Mouse (Mus musculus) limb, embryonic 10.5 days (tissue): ENCODE measurements around the gene Tnfrsf21. TPM values are rescaled to one million over a fixed set of nuclear protein-coding genes. Genes with fewer than 3 reads are reported as not detected.

ENCODE experiments used
- DNase-seq: peaks from one replicate; pipeline ENCODE4 v3.0.0-alpha.2; 2017; ENCODE audit warnings: low spot score
- H3K27ac ChIP-seq: fragments of 300-500 bp; sonication (generic); 2 replicates; pipeline ENCODE4 v1.5.1; 2016; ENCODE audit warnings: mild to moderate bottlenecking
- H3K27me3 ChIP-seq: fragments of 300-500 bp; sonication (generic); 2 replicates; pipeline ENCODE4 v1.6.1; 2016; ENCODE audit warnings: low read depth, mild to moderate bottlenecking; ENCODE audit not compliant: poor library complexity, severe bottlenecking
- H3K36me3 ChIP-seq: fragments of 300-500 bp; sonication (generic); 2 replicates; pipeline ENCODE4 v1.6.1; 2016; ENCODE audit warnings: mild to moderate bottlenecking, moderate library complexity
- H3K4me1 ChIP-seq: fragments of 300-500 bp; sonication (generic); 2 replicates; pipeline ENCODE4 v1.6.1; 2016
- H3K4me3 ChIP-seq: fragments of 300-500 bp; sonication (generic); 2 replicates; pipeline ENCODE4 v1.5.1; 2016; ENCODE audit warnings: mild to moderate bottlenecking, moderate library complexity
- H3K9me3 ChIP-seq: fragments of 300-500 bp; sonication (generic); replicated peaks from 2 replicates; pipeline ENCODE4 v1.6.1; 2016; ENCODE audit warnings: mild to moderate bottlenecking
- WGBS: fragments of 180-500 bp; shearing (Covaris S2); methylation state at CpG from one replicate; pipeline ENCODE4 v1.1.7; 2016; 5-methylcytosine and 5-hydroxymethylcytosine counted together
- polyA plus RNA-seq: library from polyadenylated mRNA; unstranded; fragments of >200 nt; fragmentation: Nextera tagmentation; extraction: Ambion mirVana; gene quantifications from 2 replicates; pipeline ENCODE4 v1.2.1, GENCODE M21; 2016

The Tnfrsf21 gene
- polyA plus RNA-seq, 1 experiment from 2014 or later = 18.0 TPM

- no peaks in the 10 kb centered on the region for H3K9me3 ChIP-seq
- H3K27me3 ChIP-seq = no peaks in the 10 kb centered on the region
- no peaks in the 10 kb centered on the region for H3K4me1 ChIP-seq
- 77% methylated on average over 4 of the region's 4 CpGs for WGBS
- H3K4me3 ChIP-seq = no peak overlapping the region
- H3K36me3 ChIP-seq = no peaks in the 10 kb centered on the region
- no peak overlapping the region for H3K27ac ChIP-seq
- DNase-seq = no peak
Measured at GRCm38 (mm10) chr17:43097101-43097688, 80.8 kb downstream of the Tnfrsf21 start.

GRCm38 (mm10) chr17:43106108-43106507, 89.8 kb downstream of the Tnfrsf21 start:
- Histone ChIP-seq H3K27ac (no peak overlapping the region), H3K4me3 (no peak overlapping the region), H3K9me3 (no peaks in the 10 kb centered on the region), H3K27me3 (no peaks in the 10 kb centered on the region), H3K4me1 (no peaks in the 10 kb centered on the region), H3K36me3 (no peaks in the 10 kb centered on the region)
- DNase-seq = no peak
- WGBS = 79% methylated on average over 3 of the region's 3 CpGs

GRCm38 (mm10) chr17:43107338-43107737, 91.0 kb downstream of the Tnfrsf21 start:
- no peak overlapping the region for H3K27ac ChIP-seq
- no peak for DNase-seq
- H3K36me3 ChIP-seq = no peaks in the 10 kb centered on the region
- no peak overlapping the region for H3K4me3 ChIP-seq
- H3K9me3 ChIP-seq = no peaks in the 10 kb centered on the region
- no peaks in the 10 kb centered on the region for H3K27me3 ChIP-seq
- 94% methylated on average over 5 of the region's 5 CpGs for WGBS
- no peaks in the 10 kb centered on the region for H3K4me1 ChIP-seq

- H3K36me3 ChIP-seq = no peaks in the 10 kb centered on the region
- no peaks in the 10 kb centered on the region for H3K9me3 ChIP-seq
- DNase-seq = no peak
- no peak overlapping the region for H3K27ac ChIP-seq
- H3K4me1 ChIP-seq = no peaks in the 10 kb centered on the region
- whole genome bisulfite sequencing = 73% methylated on average over 4 of the region's 4 CpGs
- no peak overlapping the region for H3K4me3 ChIP-seq
- no peaks in the 10 kb centered on the region for H3K27me3 ChIP-seq
Measured at GRCm38 (mm10) chr17:43109501-43109900, 93.1 kb downstream of the Tnfrsf21 start.

- WGBS = 83% methylated on average over 9 of the region's 9 CpGs
- no peak for DNase-seq
- no peaks in the 10 kb centered on the region for H3K36me3 ChIP-seq
- no peak overlapping the region for H3K4me3 ChIP-seq
- no peak overlapping the region for H3K27ac ChIP-seq
- H3K4me1 ChIP-seq = no peaks in the 10 kb centered on the region
- H3K9me3 ChIP-seq = no peaks in the 10 kb centered on the region
- no peaks in the 10 kb centered on the region for H3K27me3 ChIP-seq
Measured at GRCm38 (mm10) chr17:43110168-43110885, 94.0 kb downstream of the Tnfrsf21 start.

GRCm38 (mm10) chr17:43113391-43113984, 97.1 kb downstream of the Tnfrsf21 start:
- Histone ChIP-seq H3K27ac (no peak overlapping the region), H3K36me3 (no peaks in the 10 kb centered on the region), H3K27me3 (no peaks in the 10 kb centered on the region), H3K4me3 (no peak overlapping the region), H3K9me3 (no peaks in the 10 kb centered on the region), H3K4me1 (no peaks in the 10 kb centered on the region)
- 82% methylated on average over 9 of the region's 9 CpGs for WGBS
- no peak for DNase-seq

GRCm38 (mm10) chr17:43114086-43114581, 97.8 kb downstream of the Tnfrsf21 start:
- Histone ChIP-seq H3K27me3 (no peaks in the 10 kb centered on the region), H3K4me3 (no peak overlapping the region), H3K36me3 (no peaks in the 10 kb centered on the region), H3K9me3 (no peaks in the 10 kb centered on the region), H3K4me1 (no peaks in the 10 kb centered on the region), H3K27ac (no peak overlapping the region)
- WGBS = 80% methylated on average over 8 of the region's 8 CpGs
- no peak for DNase-seq

- DNase-seq = no peak
- Histone ChIP-seq H3K4me3 (no peak overlapping the region), H3K27ac (no peak overlapping the region), H3K9me3 (no peaks in the 10 kb centered on the region), H3K27me3 (no peaks in the 10 kb centered on the region), H3K4me1 (no peaks in the 10 kb centered on the region), H3K36me3 (no peaks in the 10 kb centered on the region)
- 93% methylated on average over 6 of the region's 6 CpGs for WGBS
Measured at GRCm38 (mm10) chr17:43114926-43115325, 98.6 kb downstream of the Tnfrsf21 start.

GRCm38 (mm10) chr17:43116748-43117147, 100.4 kb downstream of the Tnfrsf21 start:
- no peak for DNase-seq
- Histone ChIP-seq H3K9me3 (no peaks in the 10 kb centered on the region), H3K27me3 (no peaks in the 10 kb centered on the region), H3K36me3 (no peaks in the 10 kb centered on the region), H3K4me1 (no peaks in the 10 kb centered on the region), H3K4me3 (no peak overlapping the region), H3K27ac (no peak overlapping the region)
- 77% methylated on average over 10 of the region's 10 CpGs for WGBS

GRCm38 (mm10) chr17:43119446-43119845, 103.1 kb downstream of the Tnfrsf21 start:
- WGBS = 87% methylated on average over 12 of the region's 12 CpGs
- Histone ChIP-seq H3K36me3 (no peaks in the 10 kb centered on the region), H3K27ac (no peak overlapping the region), H3K9me3 (no peaks in the 10 kb centered on the region), H3K27me3 (no peaks in the 10 kb centered on the region), H3K4me3 (no peak overlapping the region), H3K4me1 (no peaks in the 10 kb centered on the region)
- DNase-seq = no peak

GRCm38 (mm10) chr17:43121096-43121495, 104.7 kb downstream of the Tnfrsf21 start:
- no peaks in the 10 kb centered on the region for H3K36me3 ChIP-seq
- 86% methylated on average over 2 of the region's 2 CpGs for WGBS
- no peaks in the 10 kb centered on the region for H3K27me3 ChIP-seq
- no peak overlapping the region for H3K4me3 ChIP-seq
- no peaks in the 10 kb centered on the region for H3K4me1 ChIP-seq
- no peaks in the 10 kb centered on the region for H3K9me3 ChIP-seq
- no peak for DNase-seq
- H3K27ac ChIP-seq = no peak overlapping the region

GRCm38 (mm10) chr17:43128305-43128704, 112.0 kb downstream of the Tnfrsf21 start:
- H3K4me3 ChIP-seq = no peak overlapping the region
- 86% methylated on average over 3 of the region's 3 CpGs for WGBS
- no peaks in the 10 kb centered on the region for H3K4me1 ChIP-seq
- no peak for DNase-seq
- H3K9me3 ChIP-seq = no peaks in the 10 kb centered on the region
- no peaks in the 10 kb centered on the region for H3K27me3 ChIP-seq
- H3K36me3 ChIP-seq = no peaks in the 10 kb centered on the region
- H3K27ac ChIP-seq = no peak overlapping the region

GRCm38 (mm10) chr17:43128908-43129533, 112.7 kb downstream of the Tnfrsf21 start:
- no peaks in the 10 kb centered on the region for H3K4me1 ChIP-seq
- WGBS = 87% methylated on average over 7 of the region's 7 CpGs
- H3K36me3 ChIP-seq = no peaks in the 10 kb centered on the region
- H3K4me3 ChIP-seq = no peak overlapping the region
- no peaks in the 10 kb centered on the region for H3K27me3 ChIP-seq
- no peaks in the 10 kb centered on the region for H3K9me3 ChIP-seq
- no peak overlapping the region for H3K27ac ChIP-seq
- DNase-seq = no peak
